Mouse (Mus musculus) gastrocnemius, postnatal 36 days (tissue): Measurements from ENCODE around the gene Smyd3. TPM values are rescaled to one million over a fixed set of nuclear protein-coding genes. Genes with fewer than 3 reads are reported as not detected.
"Not testable (repeated sequence)": the region's sequence is repeated elsewhere in the genome, so short reads cannot be mapped to it uniquely, and the experiment has no call there.

Experiments used
- DNase-seq, 2 experiments: peaks; one replicate each; pipeline ENCODE4 v3.0.0; 2022
- intact Hi-C: fragments of 180-260 bp; cut with DNase I; formaldehyde crosslinking; loops from one replicate; pipeline ENCODE4 v1.15.1; 2025
- total RNA-seq, 2 experiments: library from RNA; stranded (reverse); gene quantifications; 2 replicates each; pipeline ENCODE4 v1.2.3; 2021

Smyd3 gene
- total RNA-seq, 2 experiments from 2014 or later: 3.4 to 4.6 TPM

- intact Hi-C loops: no loop called here
- DNase-seq: no peak
Measured at GRCm38 (mm10) chr1:179313618-179314017, 204.2 kb downstream of the Smyd3 start.

- DNase-seq: no peak
- intact Hi-C loops: no loop called here
Measured at GRCm38 (mm10) chr1:179309487-179309886, 208.4 kb downstream of the Smyd3 start.

DNA sequence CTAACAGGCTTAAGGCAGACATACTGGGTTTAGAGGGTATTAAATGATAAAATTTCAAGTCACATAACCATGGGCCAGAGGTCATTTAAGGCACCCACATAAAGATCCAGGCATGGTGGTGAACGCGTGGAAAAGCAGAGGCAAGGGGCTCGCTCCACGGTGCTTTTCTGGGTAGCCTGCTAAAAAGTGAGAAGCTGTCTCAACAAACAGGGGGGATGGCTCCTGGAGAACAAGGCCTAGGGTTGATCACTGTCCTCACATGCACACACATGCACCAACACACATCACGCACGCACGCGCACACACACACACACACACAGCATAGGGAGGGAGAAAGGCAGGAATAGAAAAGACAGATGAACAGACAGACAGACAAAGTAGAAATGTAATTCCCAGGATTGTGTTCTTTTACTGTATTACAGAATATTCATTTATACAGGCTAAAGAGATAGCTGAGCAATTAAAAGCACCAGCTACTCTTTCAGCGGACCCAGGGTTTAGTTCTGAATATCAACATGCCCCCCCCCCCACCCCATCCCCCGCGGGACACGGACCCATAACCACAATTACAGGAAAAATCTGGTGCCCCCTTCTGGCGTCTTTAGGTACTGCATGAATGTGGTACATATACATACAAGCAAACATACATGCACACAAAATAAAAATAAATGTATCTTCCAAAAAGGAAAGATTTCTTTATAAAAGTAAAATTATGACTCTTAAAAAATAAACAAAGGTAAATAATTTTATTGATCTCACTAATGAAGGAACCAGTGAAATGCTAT lies 215.2 kb downstream of the Smyd3 start:
- no peak for DNase-seq
- intact Hi-C loops: no loop called here

- intact Hi-C loops: no loop called here
- no peak for DNase-seq
Measured at GRCm38 (mm10) chr1:179295626-179296025, 222.2 kb downstream of the Smyd3 start.

- no peak for DNase-seq
- intact Hi-C loops: no loop called here
Measured at GRCm38 (mm10) chr1:179293772-179294353, 224.0 kb downstream of the Smyd3 start.

GRCm38 (mm10) chr1:179290181-179290580 lies 227.7 kb downstream of the Smyd3 start:
- intact Hi-C loops, DNase-seq: not testable (repeated sequence)

GRCm38 (mm10) chr1:179289744-179290143 lies 228.1 kb downstream of the Smyd3 start:
- DNase-seq: no peak
- intact Hi-C loops: no loop called here

DNA sequence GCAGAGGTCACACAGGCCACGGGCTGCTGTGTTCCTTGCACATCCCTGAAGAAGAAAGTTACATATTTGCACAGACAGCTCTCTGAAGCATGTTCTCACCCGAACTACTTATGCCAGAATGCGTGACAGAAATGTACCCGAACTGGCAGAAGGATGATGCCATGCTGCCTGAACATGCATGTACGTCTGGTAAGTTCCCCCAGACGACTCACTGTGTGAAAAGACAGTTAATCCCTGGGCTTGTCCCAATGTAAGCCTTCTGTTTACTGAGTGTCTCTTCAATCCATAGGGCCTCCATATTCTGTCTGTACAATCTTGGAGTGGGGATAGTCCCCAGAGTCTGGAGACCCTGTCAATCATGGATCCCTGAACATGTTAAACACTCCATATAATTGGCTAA lies 231.1 kb downstream of the Smyd3 start:
- intact Hi-C loops: no loop called here
- no peak for DNase-seq

DNA sequence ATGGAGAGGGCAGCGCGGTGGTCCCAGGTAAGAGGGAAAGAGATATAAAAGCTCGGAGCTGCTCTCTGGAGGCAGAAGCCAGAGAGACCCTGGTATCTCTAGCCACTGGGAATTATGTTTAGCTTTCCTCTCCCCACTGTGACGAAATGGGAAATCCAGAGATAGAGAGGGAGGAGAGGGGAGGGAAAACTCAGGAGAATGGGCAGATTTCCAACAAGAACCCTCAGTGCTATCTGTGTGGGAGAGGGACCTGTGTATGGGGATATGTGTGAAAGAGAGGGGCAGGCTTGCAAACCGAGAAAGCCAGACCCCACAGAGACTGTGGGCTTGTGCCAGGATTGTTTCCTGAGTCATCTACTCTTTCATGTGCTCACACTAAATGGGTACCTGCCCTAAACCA lies 235.0 kb downstream of the Smyd3 start:
- no peak for DNase-seq
- intact Hi-C loops: no loop called here

DNA sequence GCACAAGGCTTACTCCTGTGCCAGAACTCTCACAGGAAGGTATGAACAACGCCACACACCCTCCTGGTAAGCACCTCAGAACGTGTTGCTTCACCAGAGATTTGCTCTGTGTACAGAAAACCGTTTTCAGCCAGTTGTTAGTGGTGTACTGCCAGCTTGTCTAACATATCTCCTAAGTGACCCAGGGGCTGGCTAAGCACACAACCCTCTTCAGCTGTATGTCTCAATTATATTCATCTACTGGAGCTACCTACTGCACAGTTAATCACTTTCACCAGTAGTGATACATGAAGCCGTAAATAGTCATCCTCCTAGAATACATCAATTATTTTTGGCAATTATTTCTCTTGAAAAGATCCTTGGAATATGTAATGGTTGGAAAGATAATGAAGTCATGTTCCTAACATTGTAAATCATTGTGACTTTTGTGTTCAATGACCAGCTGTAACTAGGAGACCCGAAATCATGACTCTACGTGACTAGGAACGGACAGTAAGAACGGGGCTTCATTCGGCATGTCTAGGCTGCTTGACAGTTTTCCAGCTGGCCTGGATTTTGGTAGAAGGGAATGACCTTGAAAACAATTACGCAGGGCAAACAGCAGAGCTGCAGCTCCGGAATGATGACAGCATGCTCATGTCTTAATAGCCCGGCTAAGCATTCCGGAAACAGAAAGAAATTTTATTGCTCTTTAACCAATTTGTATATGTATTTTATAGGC lies 236.3 kb downstream of the Smyd3 start:
- no peak for DNase-seq
- intact Hi-C loops: no loop called here

GRCm38 (mm10) chr1:179279116-179279515 lies 238.7 kb downstream of the Smyd3 start:
- DNase-seq: no peak

GRCm38 (mm10) chr1:179277346-179277745 lies 240.5 kb downstream of the Smyd3 start:
- intact Hi-C loops: no loop called here
- no peak for DNase-seq

More at GRCm38 (mm10) chr1:179279116-179279515, 238.7 kb downstream of the Smyd3 start:
- intact Hi-C loops: no loop called here

- intact Hi-C loops: no loop called here
- no peak for DNase-seq
Measured at GRCm38 (mm10) chr1:179276866-179277265, 241.0 kb downstream of the Smyd3 start.

- no peak for DNase-seq
- intact Hi-C loops: no loop called here
Measured at GRCm38 (mm10) chr1:179272926-179273325, 244.9 kb downstream of the Smyd3 start.

- intact Hi-C loops: no loop called here
- no peak for DNase-seq
Measured at GRCm38 (mm10) chr1:179272351-179272750, 245.5 kb downstream of the Smyd3 start.

- intact Hi-C loops: no loop called here
- no peak for DNase-seq
Measured at GRCm38 (mm10) chr1:179266936-179267335, 250.9 kb downstream of the Smyd3 start.

GRCm38 (mm10) chr1:179261496-179261966 lies 256.3 kb downstream of the Smyd3 start:
- no peak for DNase-seq
- intact Hi-C loops: no loop called here

GRCm38 (mm10) chr1:179255826-179256512 lies 261.9 kb downstream of the Smyd3 start:
- intact Hi-C loops: no loop called here
- DNase-seq: no peak

DNA sequence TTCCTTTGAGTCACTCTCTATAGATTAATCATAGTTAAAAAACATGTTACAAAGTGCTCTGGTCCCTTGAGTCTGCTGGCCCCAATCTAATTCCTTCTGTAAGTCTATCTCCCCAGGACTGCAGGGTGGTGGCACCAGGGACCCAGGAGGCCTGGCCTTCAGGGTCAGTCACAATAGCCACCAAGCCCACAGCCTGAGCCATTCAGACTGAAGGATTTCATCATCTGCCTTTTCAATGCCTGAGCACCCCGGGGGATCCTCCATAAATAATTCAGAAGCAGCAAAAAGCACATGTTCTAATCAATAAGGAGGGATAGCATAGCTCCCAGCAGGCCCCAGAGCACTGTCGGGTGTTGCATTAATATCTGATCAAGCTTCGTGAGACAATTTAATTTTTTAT lies 263.3 kb downstream of the Smyd3 start:
- no peak for DNase-seq
- intact Hi-C loops: no loop called here

- no peak for DNase-seq
- intact Hi-C loops: no loop called here
Measured at GRCm38 (mm10) chr1:179252611-179253010, 265.2 kb downstream of the Smyd3 start.

- intact Hi-C loops: no loop called here
- no peak for DNase-seq
Measured at GRCm38 (mm10) chr1:179250388-179250787, 267.5 kb downstream of the Smyd3 start.
